Mouse (Mus musculus): ENCODE data around the gene Phactr2. TPM values are rescaled to one million over a fixed set of nuclear protein-coding genes. Genes with fewer than 3 reads are reported as not detected.

Gene Phactr2
- polyA plus RNA-seq, 1 experiment, result 12.5 TPM

- Histone ChIP-seq H3K4me1 (ENCODE audit: control insufficient read depth, insufficient read depth, low read length) (no peaks in the 10 kb centered on the region), H3K27me3 (replicated peaks; ENCODE audit: control insufficient read depth, insufficient read depth, low read length) (no peaks in the 10 kb centered on the region), H3K27ac (ENCODE audit: insufficient read depth, low read depth, low read length) (no peak overlapping the region), H3K4me3 (ENCODE audit: insufficient read depth, low read depth, low read length) (no peak overlapping the region), H3K36me3 (ENCODE audit: control insufficient read depth, insufficient read depth, low read length) (no peaks in the 10 kb centered on the region)
- TF ChIP-seq POLR2A (IDR thresholded peaks at IDR 0.05; ENCODE audit: low read depth, low read length), result no peak
- TF ChIP-seq CTCF (conservative IDR thresholded peaks at IDR 0.05; ENCODE audit: insufficient read depth, insufficient read length, low read depth, low read length), result no peak
- DNase-seq, result peak; percentile 24
- WGBS, result 34% methylated on average over 5 of the region's 5 CpGs
These were observed 127.5 kb downstream of the Phactr2 start for GRCm38 (mm10) chr10:13346609-13347290.

GRCm38 (mm10) chr10:13340583-13340982 is 133.6 kb downstream of the Phactr2 start:
- Histone ChIP-seq H3K27ac (ENCODE audit: insufficient read depth, low read depth, low read length) (no peak overlapping the region), H3K27me3 (replicated peaks; ENCODE audit: control insufficient read depth, insufficient read depth, low read length) (no peaks in the 10 kb centered on the region), H3K36me3 (ENCODE audit: control insufficient read depth, insufficient read depth, low read length) (no peaks in the 10 kb centered on the region), H3K4me1 (ENCODE audit: control insufficient read depth, insufficient read depth, low read length) (no peaks in the 10 kb centered on the region), H3K4me3 (ENCODE audit: insufficient read depth, low read depth, low read length) (no peak overlapping the region)
- WGBS, result 94% methylated on average over 3 of the region's 3 CpGs
- DNase-seq, result no peak
- no peak for TF ChIP-seq CTCF (conservative IDR thresholded peaks at IDR 0.05; ENCODE audit: insufficient read depth, insufficient read length, low read depth, low read length)

- no peak overlapping the region for H3K4me3 ChIP-seq (ENCODE audit: insufficient read depth, low read depth, low read length)
- no peaks in the 10 kb centered on the region for H3K36me3 ChIP-seq (ENCODE audit: control insufficient read depth, insufficient read depth, low read length)
- no peaks in the 10 kb centered on the region for H3K27me3 ChIP-seq (replicated peaks; ENCODE audit: control insufficient read depth, insufficient read depth, low read length)
- WGBS, result 81% methylated on average over 4 of the region's 4 CpGs
- TF ChIP-seq CTCF (conservative IDR thresholded peaks at IDR 0.05; ENCODE audit: insufficient read depth, insufficient read length, low read depth, low read length) (no peak), POLR2A (IDR thresholded peaks at IDR 0.05; ENCODE audit: low read depth, low read length) (no peak)
- no peak overlapping the region for H3K27ac ChIP-seq (ENCODE audit: insufficient read depth, low read depth, low read length)
- DNase-seq, result no peak
- no peaks in the 10 kb centered on the region for H3K4me1 ChIP-seq (ENCODE audit: control insufficient read depth, insufficient read depth, low read length)
These were observed 137.2 kb downstream of the Phactr2 start for GRCm38 (mm10) chr10:13336964-13337363.

GRCm38 (mm10) chr10:13335814-13336213 is 138.4 kb downstream of the Phactr2 start:
- no peak for DNase-seq
- no peak overlapping the region for H3K4me3 ChIP-seq (ENCODE audit: insufficient read depth, low read depth, low read length)

GRCm38 (mm10) chr10:13335347-13335746 is 138.9 kb downstream of the Phactr2 start:
- no peak for DNase-seq
- Histone ChIP-seq H3K4me3 (ENCODE audit: insufficient read depth, low read depth, low read length) (no peak overlapping the region), H3K4me1 (ENCODE audit: control insufficient read depth, insufficient read depth, low read length) (no peaks in the 10 kb centered on the region), H3K36me3 (ENCODE audit: control insufficient read depth, insufficient read depth, low read length) (no peaks in the 10 kb centered on the region), H3K27ac (ENCODE audit: insufficient read depth, low read depth, low read length) (no peak overlapping the region), H3K27me3 (replicated peaks; ENCODE audit: control insufficient read depth, insufficient read depth, low read length) (no peaks in the 10 kb centered on the region)
- TF ChIP-seq POLR2A (IDR thresholded peaks at IDR 0.05; ENCODE audit: low read depth, low read length) (no peak), CTCF (conservative IDR thresholded peaks at IDR 0.05; ENCODE audit: insufficient read depth, insufficient read length, low read depth, low read length) (no peak)
- 74% methylated on average over 6 of the region's 6 CpGs for WGBS

More at GRCm38 (mm10) chr10:13335814-13336213, 138.4 kb downstream of the Phactr2 start:
- TF ChIP-seq CTCF (conservative IDR thresholded peaks at IDR 0.05; ENCODE audit: insufficient read depth, insufficient read length, low read depth, low read length) (no peak), POLR2A (IDR thresholded peaks at IDR 0.05; ENCODE audit: low read depth, low read length) (no peak)
- Histone ChIP-seq H3K36me3 (ENCODE audit: control insufficient read depth, insufficient read depth, low read length) (no peaks in the 10 kb centered on the region), H3K4me1 (ENCODE audit: control insufficient read depth, insufficient read depth, low read length) (no peaks in the 10 kb centered on the region), H3K27me3 (replicated peaks; ENCODE audit: control insufficient read depth, insufficient read depth, low read length) (no peaks in the 10 kb centered on the region), H3K27ac (ENCODE audit: insufficient read depth, low read depth, low read length) (no peak overlapping the region)
- 81% methylated on average over 6 of the region's 6 CpGs for WGBS

GRCm38 (mm10) chr10:13333781-13334180 is 140.4 kb downstream of the Phactr2 start:
- Histone ChIP-seq H3K4me3 (ENCODE audit: insufficient read depth, low read depth, low read length) (no peak overlapping the region), H3K27me3 (replicated peaks; ENCODE audit: control insufficient read depth, insufficient read depth, low read length) (no peaks in the 10 kb centered on the region), H3K27ac (ENCODE audit: insufficient read depth, low read depth, low read length) (no peak overlapping the region), H3K4me1 (ENCODE audit: control insufficient read depth, insufficient read depth, low read length) (no peaks in the 10 kb centered on the region), H3K36me3 (ENCODE audit: control insufficient read depth, insufficient read depth, low read length) (no peaks in the 10 kb centered on the region)
- WGBS, result 91% methylated on average over 2 of the region's 2 CpGs
- TF ChIP-seq POLR2A (IDR thresholded peaks at IDR 0.05; ENCODE audit: low read depth, low read length), result no peak
- TF ChIP-seq CTCF (conservative IDR thresholded peaks at IDR 0.05; ENCODE audit: insufficient read depth, insufficient read length, low read depth, low read length), result no peak
- DNase-seq, result no peak

GRCm38 (mm10) chr10:13332985-13333384 is 141.2 kb downstream of the Phactr2 start:
- H3K4me1 ChIP-seq (ENCODE audit: control insufficient read depth, insufficient read depth, low read length), result no peaks in the 10 kb centered on the region
- 35% methylated on average over 2 of the region's 2 CpGs for WGBS
- H3K27me3 ChIP-seq (replicated peaks; ENCODE audit: control insufficient read depth, insufficient read depth, low read length), result no peaks in the 10 kb centered on the region
- TF ChIP-seq POLR2A (IDR thresholded peaks at IDR 0.05; ENCODE audit: low read depth, low read length) (no peak), CTCF (conservative IDR thresholded peaks at IDR 0.05; ENCODE audit: insufficient read depth, insufficient read length, low read depth, low read length) (no peak)
- H3K27ac ChIP-seq (ENCODE audit: insufficient read depth, low read depth, low read length), result no peak overlapping the region
- no peak overlapping the region for H3K4me3 ChIP-seq (ENCODE audit: insufficient read depth, low read depth, low read length)
- no peaks in the 10 kb centered on the region for H3K36me3 ChIP-seq (ENCODE audit: control insufficient read depth, insufficient read depth, low read length)
- no peak for DNase-seq

Measured in kidney, adult 2 months (tissue).